Mouse (Mus musculus) lung, embryonic 16.5 days (tissue): Measurements from ENCODE around the gene Ppm1a. TPM values are rescaled to one million over a fixed set of nuclear protein-coding genes. Genes with fewer than 3 reads are reported as not detected.

ENCODE experiments used
- ATAC-seq: fragments of 200-750 bp; cut with Nextera tagmentation; 2 replicates; pipeline ENCODE4 v1.8.0; 2017; ENCODE audit warnings: low read depth, mild to moderate bottlenecking, moderate library complexity
- H3K27ac ChIP-seq: fragments of 300-500 bp; sonication (generic); 2 replicates; pipeline ENCODE4 v1.5.1; 2014; ENCODE audit warnings: mild to moderate bottlenecking, control low read depth, low read length
- H3K27me3 ChIP-seq: fragments of 300-500 bp; sonication (generic); 2 replicates; pipeline ENCODE4 v1.6.1; 2014; ENCODE audit warnings: low read depth, low read length, mixed read lengths; ENCODE audit not compliant: control insufficient read depth, insufficient read depth
- H3K36me3 ChIP-seq: fragments of 300-500 bp; sonication (generic); 2 replicates; pipeline ENCODE4 v1.6.1; 2014; ENCODE audit warnings: low read length; ENCODE audit not compliant: control insufficient read depth, insufficient read depth
- H3K4me1 ChIP-seq: fragments of 300-500 bp; sonication (generic); replicated peaks from 2 replicates; pipeline ENCODE4 v1.6.1; 2014; ENCODE audit warnings: low read length, mixed read lengths; ENCODE audit not compliant: control insufficient read depth, insufficient read depth
- H3K4me2 ChIP-seq: fragments of 300-500 bp; sonication (generic); 2 replicates; pipeline ENCODE4 v1.6.1; 2014; ENCODE audit warnings: low read depth, low read length, control low read depth
- H3K4me3 ChIP-seq: fragments of 300-500 bp; sonication (generic); 2 replicates; pipeline ENCODE4 v1.5.1; 2014; ENCODE audit warnings: mild to moderate bottlenecking, low read length, control low read depth
- H3K9ac ChIP-seq: fragments of 300-500 bp; sonication (generic); 2 replicates; pipeline ENCODE4 v1.6.1; 2014; ENCODE audit warnings: low read length, control low read depth
- H3K9me3 ChIP-seq: fragments of 300-500 bp; sonication (generic); 2 replicates; pipeline ENCODE4 v1.6.1; 2016; ENCODE audit warnings: low read length; ENCODE audit not compliant: control insufficient read depth
- WGBS: fragments of 180-500 bp; shearing (Covaris S2); extraction: QIAGEN DNeasy Blood & Tissue Kit; methylation state at CpG from one replicate; pipeline ENCODE4 v1.1.7; 2014; 5-methylcytosine and 5-hydroxymethylcytosine counted together
- polyA plus RNA-seq: library from polyadenylated mRNA; unstranded; fragments of >200 nt; fragmentation: Nextera tagmentation; extraction: Ambion mirVana; gene quantifications from 2 replicates; pipeline ENCODE4 v1.2.1, GENCODE M21; 2015

Gene Ppm1a
- polyA plus RNA-seq, 1 experiment from 2014 or later: 17.3 TPM

DNA sequence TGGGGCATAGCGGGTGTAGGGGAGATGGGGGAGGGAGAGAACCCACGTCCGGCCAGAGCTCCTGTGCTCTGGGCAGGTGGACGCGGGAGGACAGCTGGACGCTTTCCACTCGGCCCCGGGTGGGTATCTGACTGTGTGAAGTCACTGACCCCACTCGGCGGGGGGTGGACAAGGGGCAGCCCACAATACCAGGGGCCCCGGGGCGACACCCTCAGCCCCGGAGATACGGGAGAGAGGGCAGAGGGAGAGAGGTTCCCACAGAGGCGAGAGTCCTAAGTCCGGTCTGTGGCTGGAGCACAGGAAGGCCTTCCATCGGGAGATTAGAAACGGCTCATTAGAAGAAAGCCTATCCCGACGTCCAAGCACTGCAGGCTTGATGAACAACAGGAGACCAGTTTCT lies 72.5 kb downstream of the Ppm1a start:
- no peaks in the 10 kb centered on the region for H3K9me3 ChIP-seq
- ATAC-seq: no peak
- H3K36me3 ChIP-seq: no peaks in the 10 kb centered on the region
- H3K4me2 ChIP-seq: no peak overlapping the region
- H3K4me3 ChIP-seq: no peak overlapping the region
- no peak overlapping the region for H3K9ac ChIP-seq
- 65% methylated on average over 20 of the region's 20 CpGs for WGBS
- no peak overlapping the region for H3K27ac ChIP-seq
- peaks cover 6% of the 10 kb centered on the region for H3K4me1 ChIP-seq
- H3K27me3 ChIP-seq: peaks cover 20% of the 10 kb centered on the region

DNA sequence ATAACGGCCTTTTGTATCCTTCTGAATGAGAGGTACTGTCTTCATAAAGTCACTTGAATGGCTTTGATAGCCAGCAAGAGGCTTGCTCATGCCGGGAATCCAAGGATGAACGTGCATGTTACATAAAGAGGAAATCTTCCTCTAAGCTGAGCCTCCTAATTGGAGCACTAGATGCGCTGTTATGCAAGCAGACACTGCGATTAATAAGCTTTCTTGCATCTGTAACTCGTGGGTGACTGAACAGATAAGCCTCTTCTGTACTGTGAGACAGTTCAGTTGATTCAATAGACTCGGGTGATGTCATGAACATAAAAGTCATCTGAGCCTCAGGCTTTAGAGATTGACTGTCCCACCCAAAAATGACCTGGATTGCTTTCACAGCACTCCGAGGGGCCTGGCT lies 73.1 kb downstream of the Ppm1a start:
- peaks cover 20% of the 10 kb centered on the region for H3K27me3 ChIP-seq

DNA sequence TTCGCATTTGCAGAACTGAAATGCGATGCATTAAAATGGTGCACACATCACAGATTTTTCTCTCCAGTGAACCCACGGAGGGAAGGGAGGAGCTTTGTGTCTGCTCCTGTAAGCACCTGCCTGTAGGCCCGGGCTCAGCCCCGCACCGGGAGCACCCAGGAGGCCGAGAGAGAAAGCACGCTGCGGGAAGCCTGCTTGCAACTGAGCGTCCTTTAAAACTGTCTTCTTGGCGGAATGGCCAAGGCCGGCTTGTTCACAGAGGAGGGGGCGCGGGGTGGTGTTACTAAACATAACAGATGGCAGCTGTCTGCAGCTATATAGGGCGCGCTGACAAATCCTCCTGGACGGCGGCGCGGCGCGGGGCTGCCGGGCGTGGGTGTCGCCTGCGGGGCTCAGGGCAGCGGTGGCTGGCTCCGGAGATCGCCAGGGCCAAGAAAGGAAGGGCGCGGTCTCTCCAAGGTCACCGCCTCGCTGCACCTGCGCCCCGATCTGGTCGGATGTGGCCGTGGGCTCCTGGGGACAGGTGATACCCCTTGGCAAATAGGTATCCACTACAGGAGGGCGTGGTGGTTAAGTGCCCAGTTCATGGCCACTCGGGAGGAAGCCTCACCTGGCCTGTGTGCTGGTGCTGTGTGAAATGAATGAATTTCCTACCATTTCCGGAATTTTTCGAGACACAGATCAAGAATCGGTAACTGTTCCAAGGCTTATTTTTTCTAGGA lies 74.6 kb downstream of the Ppm1a start:
- Histone ChIP-seq H3K4me2 (peak overlapping the region; percentile 72), H3K9me3 (no peaks in the 10 kb centered on the region), H3K36me3 (no peaks in the 10 kb centered on the region), H3K27me3 (peaks cover 20% of the 10 kb centered on the region), H3K27ac (no peak overlapping the region), H3K4me1 (peaks cover 6% of the 10 kb centered on the region), H3K4me3 (peak overlapping the region; percentile 45), H3K9ac (peak overlapping the region; percentile 38)
- ATAC-seq: peak; percentile 56
- 5% methylated on average over 42 of the region's 42 CpGs for WGBS

More for the DNA sequence above, 73.1 kb downstream of the Ppm1a start:
- 63% methylated on average over 8 of the region's 8 CpGs for WGBS
- Histone ChIP-seq H3K4me2 (no peak overlapping the region), H3K9ac (no peak overlapping the region), H3K36me3 (no peaks in the 10 kb centered on the region), H3K9me3 (no peaks in the 10 kb centered on the region), H3K4me1 (peaks cover 6% of the 10 kb centered on the region), H3K4me3 (no peak overlapping the region), H3K27ac (no peak overlapping the region)
- ATAC-seq: no peak

DNA sequence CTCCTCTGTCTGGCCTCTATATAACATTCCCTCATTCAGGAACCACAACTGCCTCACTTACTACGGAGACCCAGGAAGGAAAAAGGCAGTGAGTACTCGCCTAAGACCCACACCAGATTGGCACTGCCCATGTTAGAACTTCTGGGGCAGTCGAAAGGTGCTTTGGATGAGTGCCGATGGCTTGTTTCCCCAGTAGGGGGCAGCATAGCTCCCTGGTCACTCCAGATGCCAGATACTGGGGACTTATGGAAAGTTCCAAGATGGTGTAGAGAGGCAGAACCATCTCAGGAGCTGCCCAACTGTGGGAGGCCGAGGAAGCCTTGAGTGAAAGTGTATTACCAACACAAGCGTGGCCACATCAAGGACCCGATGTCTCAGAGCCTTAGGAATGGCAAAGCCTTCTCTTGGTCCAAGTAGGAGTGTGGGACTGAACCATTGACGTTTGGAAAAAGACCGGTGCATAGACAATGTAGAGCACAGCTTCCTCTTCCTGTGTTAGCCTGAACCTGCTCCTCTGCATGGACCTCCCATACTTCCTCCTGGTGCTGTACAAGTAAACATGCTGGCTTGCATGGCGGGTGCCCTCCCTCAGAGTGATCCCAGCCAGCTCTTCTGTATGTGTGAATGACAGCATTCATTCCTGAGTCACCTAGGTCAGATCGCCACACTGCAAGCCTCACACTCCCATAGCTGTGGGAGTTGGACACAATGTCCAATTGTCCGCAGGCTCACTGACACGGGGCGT lies 77.7 kb downstream of the Ppm1a start:
- 71% methylated on average over 14 of the region's 14 CpGs for WGBS
- Histone ChIP-seq H3K9me3 (no peaks in the 10 kb centered on the region), H3K27ac (no peak overlapping the region), H3K4me3 (no peak overlapping the region), H3K9ac (no peak overlapping the region), H3K27me3 (peaks cover 20% of the 10 kb centered on the region), H3K4me1 (peaks cover 6% of the 10 kb centered on the region), H3K4me2 (no peak overlapping the region), H3K36me3 (no peaks in the 10 kb centered on the region)
- ATAC-seq: no peak

DNA sequence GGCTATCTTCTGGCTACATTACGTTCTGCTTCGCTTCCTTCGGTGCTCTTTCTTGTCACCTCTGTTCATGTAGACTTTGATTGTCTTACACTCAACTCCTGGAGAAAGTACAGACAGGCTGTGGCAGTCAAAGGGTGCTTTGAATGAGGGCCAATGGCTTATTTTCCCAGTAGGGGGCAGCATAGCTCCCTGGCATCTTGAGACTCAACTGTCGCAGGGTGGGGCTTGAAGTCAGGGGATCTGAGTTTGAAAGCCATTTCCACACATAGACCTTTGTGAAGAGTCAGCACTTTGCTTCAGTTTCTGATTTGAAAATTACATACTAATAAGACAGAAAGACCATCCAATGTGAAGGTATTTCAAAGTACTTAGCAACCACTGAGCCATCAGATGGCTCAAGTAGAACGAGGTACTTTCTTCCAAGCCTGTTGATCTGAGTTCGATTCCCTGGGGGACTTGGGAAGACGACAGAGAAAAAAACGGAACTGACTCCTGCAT lies 78.3 kb downstream of the Ppm1a start:
- H3K27ac ChIP-seq: no peak overlapping the region
- H3K4me2 ChIP-seq: no peak overlapping the region
- no peak overlapping the region for H3K4me3 ChIP-seq
- H3K9ac ChIP-seq: no peak overlapping the region
- WGBS: 72% methylated on average over 8 of the region's 8 CpGs
- H3K4me1 ChIP-seq: peaks cover 6% of the 10 kb centered on the region
- H3K36me3 ChIP-seq: no peaks in the 10 kb centered on the region
- ATAC-seq: no peak
- no peaks in the 10 kb centered on the region for H3K9me3 ChIP-seq
- H3K27me3 ChIP-seq: peaks cover 17% of the 10 kb centered on the region

DNA sequence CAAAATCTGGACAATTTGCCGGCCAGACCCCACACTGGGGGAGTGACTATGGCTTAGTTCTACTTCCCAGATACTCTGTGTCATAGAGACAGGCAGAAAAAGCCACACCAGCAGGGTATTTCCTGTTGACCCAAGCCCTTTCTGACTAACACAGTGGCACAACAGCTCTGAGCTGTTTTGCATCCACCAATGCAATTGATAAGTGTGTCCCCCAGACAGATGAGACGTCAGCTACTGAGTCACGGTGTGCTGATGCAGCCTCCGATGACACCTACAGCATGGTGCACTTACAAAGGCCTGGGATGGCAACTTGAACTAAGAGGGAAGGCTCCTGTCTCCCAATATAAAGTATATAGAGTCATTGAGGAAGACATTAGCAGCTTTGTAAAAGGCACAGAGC lies 80.0 kb downstream of the Ppm1a start:
- Histone ChIP-seq H3K4me3 (no peak overlapping the region), H3K4me1 (no peaks in the 10 kb centered on the region), H3K9me3 (no peaks in the 10 kb centered on the region), H3K4me2 (no peak overlapping the region), H3K27me3 (peaks cover 4% of the 10 kb centered on the region), H3K9ac (no peak overlapping the region), H3K36me3 (no peaks in the 10 kb centered on the region), H3K27ac (no peak overlapping the region)
- no peak for ATAC-seq
- 71% methylated on average over 4 of the region's 4 CpGs for WGBS

DNA sequence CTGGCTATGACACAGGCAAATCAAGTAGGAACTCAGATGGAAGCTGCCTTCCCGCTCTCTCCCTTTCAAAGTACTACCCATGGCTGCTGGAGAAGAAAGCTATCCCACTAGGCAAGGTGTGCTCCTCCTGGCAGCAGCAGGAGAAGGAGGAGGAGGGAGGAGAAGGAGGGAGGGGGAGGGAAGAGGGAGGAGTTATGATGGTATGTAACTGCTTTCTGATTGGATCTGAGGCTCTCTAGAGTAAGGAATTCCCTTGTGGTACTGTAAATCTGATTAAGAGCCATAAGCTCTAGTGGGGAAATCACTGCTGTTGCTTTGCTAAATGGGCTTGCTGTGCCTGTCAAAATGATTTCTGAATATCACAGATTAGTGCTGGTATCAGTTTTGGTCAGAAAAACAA lies 84.2 kb downstream of the Ppm1a start:
- Histone ChIP-seq H3K4me1 (peaks cover 8% of the 10 kb centered on the region; the same call in 1 of the 2 replicates), H3K36me3 (no peaks in the 10 kb centered on the region), H3K9me3 (no peaks in the 10 kb centered on the region), H3K9ac (no peak overlapping the region), H3K4me2 (no peak overlapping the region), H3K27ac (no peak overlapping the region), H3K4me3 (no peak overlapping the region), H3K27me3 (peaks cover 12% of the 10 kb centered on the region)
- ATAC-seq: no peak
- whole genome bisulfite sequencing: 87% methylated on average over 1 of the region's 1 CpGs

DNA sequence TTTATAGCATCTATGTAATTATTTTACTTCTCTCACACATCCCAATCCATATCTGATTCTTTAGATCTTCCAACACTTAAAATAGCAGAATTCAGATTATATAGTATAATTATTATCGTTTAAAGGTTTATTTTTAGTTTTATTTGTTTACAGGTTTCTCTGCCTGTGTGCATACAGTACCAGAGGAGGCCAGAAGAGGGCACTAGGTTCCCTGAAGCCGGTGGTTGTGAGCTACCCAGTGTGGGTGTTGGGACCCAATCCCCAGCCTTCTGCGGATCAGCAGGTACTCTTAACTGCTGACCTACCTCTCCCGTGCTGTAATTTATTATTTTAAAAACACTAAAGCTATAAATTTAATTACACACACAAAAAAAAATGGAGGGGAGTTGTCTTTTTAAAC lies 85.9 kb downstream of the Ppm1a start:
- WGBS: 84% methylated on average over 4 of the region's 4 CpGs
- no peak for ATAC-seq
- H3K9me3 ChIP-seq: no peaks in the 10 kb centered on the region
- no peak overlapping the region for H3K9ac ChIP-seq
- no peak overlapping the region for H3K27ac ChIP-seq
- H3K27me3 ChIP-seq: peaks cover 20% of the 10 kb centered on the region
- no peak overlapping the region for H3K4me2 ChIP-seq
- no peaks in the 10 kb centered on the region for H3K36me3 ChIP-seq
- H3K4me1 ChIP-seq: peaks cover 8% of the 10 kb centered on the region; the same call in 1 of the 2 replicates
- no peak overlapping the region for H3K4me3 ChIP-seq

DNA sequence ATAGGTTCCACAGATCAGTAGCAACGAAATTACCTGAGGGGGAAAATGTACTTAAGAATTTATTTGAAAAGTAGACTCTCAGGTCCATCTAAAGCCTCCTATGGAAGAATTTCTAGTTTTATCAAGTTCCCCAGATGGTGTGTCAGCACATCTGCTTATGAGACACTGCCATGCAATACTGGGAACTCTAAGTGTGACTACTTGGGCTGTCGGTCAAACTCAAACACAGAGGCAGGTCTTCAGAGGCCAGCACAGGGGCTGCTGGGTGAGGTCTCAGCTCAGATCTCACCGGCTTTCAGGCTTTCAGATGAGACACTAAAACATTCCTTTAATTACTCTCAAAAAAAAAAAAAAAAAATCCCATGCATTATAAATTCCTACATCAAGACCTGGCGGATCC lies 86.3 kb downstream of the Ppm1a start:
- 63% methylated on average over 4 of the region's 4 CpGs for WGBS
- no peak overlapping the region for H3K4me3 ChIP-seq
- ATAC-seq: no peak
- H3K9me3 ChIP-seq: no peaks in the 10 kb centered on the region
- no peak overlapping the region for H3K9ac ChIP-seq
- no peaks in the 10 kb centered on the region for H3K36me3 ChIP-seq
- H3K27me3 ChIP-seq: peaks cover 25% of the 10 kb centered on the region
- peaks cover 8% of the 10 kb centered on the region; the same call in 1 of the 2 replicates for H3K4me1 ChIP-seq
- peak overlapping the region; percentile 40; the same call in 1 of the 2 replicates for H3K4me2 ChIP-seq
- H3K27ac ChIP-seq: peak overlapping the region; percentile 57; the same call in 1 of the 2 replicates
